In genomic region chr1:131054251-131054650, GRCm38 (mm10) we compare ENCODE assay signal across 28 mouse cellular contexts. TPM values are rescaled to one million over a fixed set of nuclear protein-coding genes. Genes with fewer than 3 reads are reported as not detected.
A peak's percentile ranks its signal among the peaks of the same experiment; 100 is the strongest.
DNase-seq lines count a peak whose midpoint lies in the region; ATAC-seq and TF ChIP-seq lines count a peak whose summit lies in the region.
"Had no signal": no experiment of that assay in that cellular context is flagged by ENCODE, and none has a peak within 500 bp of the region (broad histone marks: within the 10 kb centered on the region; RNA-seq: fewer than 3 reads in every experiment).

No protein-coding gene starts in this region.

- ATAC-seq in forebrain, embryonic 13.5 days: no peak
- ATAC-seq in forebrain, embryonic 11.5 days (replicated peaks; ENCODE audit: low FRiP score): no peak
- no peak for ATAC-seq in midbrain, embryonic 12.5 days (ENCODE audit: low FRiP score, low read depth)
- no peak for ATAC-seq in midbrain, embryonic 14.5 days (ENCODE audit: low FRiP score, low TSS enrichment)
- ATAC-seq: activated CD4-positive, CD25-positive, alpha-beta regulatory T cell, adult 4 months; CD4-positive, CD25-positive, alpha-beta regulatory T cell, adult 4 months; forebrain, postnatal 0 days; Patski had no signal

- no peak overlapping the region for H3K9ac ChIP-seq in forebrain, embryonic 13.5 days
- no peak overlapping the region for H3K9ac ChIP-seq in forebrain, embryonic 11.5 days (ENCODE audit: low read length)
- 0 out of 2 replicates have a peak overlapping the region, but pooled peaks have one; percentile 5 for H3K9ac ChIP-seq in midbrain, embryonic 12.5 days (replicated peaks)
- H3K9ac ChIP-seq in midbrain, embryonic 14.5 days (replicated peaks; ENCODE audit: low read length): no peak overlapping the region
- H3K9ac ChIP-seq: embryonic facial prominence, embryonic 12.5 days; forebrain, embryonic 12.5 days; forebrain, embryonic 15.5 days; forebrain, postnatal 0 days had no signal

- H3K9me3 ChIP-seq in forebrain, embryonic 13.5 days (replicated peaks): no peaks in the 10 kb centered on the region
- H3K9me3 ChIP-seq in forebrain, embryonic 11.5 days (ENCODE audit: control insufficient read depth, low read length): no peaks in the 10 kb centered on the region
- no peaks in the 10 kb centered on the region for H3K9me3 ChIP-seq in midbrain, embryonic 12.5 days
- no peaks in the 10 kb centered on the region for H3K9me3 ChIP-seq in midbrain, embryonic 14.5 days (ENCODE audit: control insufficient read depth, low read length)
- H3K9me3 ChIP-seq: embryonic facial prominence, embryonic 10.5 days; embryonic facial prominence, embryonic 12.5 days; forebrain, embryonic 12.5 days; forebrain, embryonic 15.5 days; G1E had no signal

- no peaks in the 10 kb centered on the region for H3K27me3 ChIP-seq in forebrain, embryonic 13.5 days
- no peaks in the 10 kb centered on the region for H3K27me3 ChIP-seq in forebrain, embryonic 11.5 days (ENCODE audit: control insufficient read depth, insufficient read depth, low read length)
- no peaks in the 10 kb centered on the region for H3K27me3 ChIP-seq in midbrain, embryonic 12.5 days
- no peaks in the 10 kb centered on the region for H3K27me3 ChIP-seq in midbrain, embryonic 14.5 days (ENCODE audit: control insufficient read depth, insufficient read depth, low read length)
- H3K27me3 ChIP-seq: CH12.LX; embryonic facial prominence, embryonic 12.5 days; forebrain, embryonic 12.5 days; forebrain, embryonic 15.5 days; Patski had no signal

- TF ChIP-seq CTCF in layer of hippocampus, adult 2 months (conservative IDR thresholded peaks at IDR 0.05): no peak

- peaks cover 58% of the 10 kb centered on the region for H3K36me3 ChIP-seq in forebrain, embryonic 13.5 days (ENCODE audit: poor library complexity, severe bottlenecking)
- peaks cover 5% of the 10 kb centered on the region; the same call in 1 of the 2 replicates for H3K36me3 ChIP-seq in forebrain, embryonic 11.5 days (ENCODE audit: control insufficient read depth, insufficient read depth, low read length)
- H3K36me3 ChIP-seq in midbrain, embryonic 12.5 days: peaks cover 54% of the 10 kb centered on the region
- peaks cover 48% of the 10 kb centered on the region for H3K36me3 ChIP-seq in midbrain, embryonic 14.5 days (ENCODE audit: control insufficient read depth, insufficient read depth, low read length)

- peak; percentile 12 to 28 for DNase-seq in adrenal gland, adult (ENCODE audit: inconsistent age in 2 of 2, low spot score in 1 of 2)
- no peak for DNase-seq in adrenal gland, postnatal 36 days
- DNase-seq in forebrain, embryonic 11.5 days (ENCODE audit: low spot score): no peak
- no peak for DNase-seq in layer of hippocampus, adult 2 months (ENCODE audit: low spot score in 2 of 2)
- DNase-seq in layer of hippocampus, adult 9-11 months: no peak
- no peak for DNase-seq in midbrain, embryonic 14.5 days
- DNase-seq: adrenal gland, adult 8-10 months; adrenal gland, postnatal 25 days; B cell, adult 2 months; cerebellum, adult 11-12 months; cerebellum, adult 2 months; cerebellum, adult 9-10 months; cerebellum, postnatal 10 days; cerebellum, postnatal 25 days; forebrain, postnatal 0 days had no signal

- H3K4me2 ChIP-seq in forebrain, embryonic 13.5 days: no peak overlapping the region
- no peak overlapping the region for H3K4me2 ChIP-seq in forebrain, embryonic 11.5 days (ENCODE audit: low read depth, low read length, severe bottlenecking)
- H3K4me2 ChIP-seq in midbrain, embryonic 12.5 days (replicated peaks): no peak overlapping the region
- H3K4me2 ChIP-seq in midbrain, embryonic 14.5 days (ENCODE audit: low read length): no peak overlapping the region
- H3K4me2 ChIP-seq: embryonic facial prominence, embryonic 12.5 days; forebrain, embryonic 12.5 days; forebrain, embryonic 15.5 days had no signal

- H3K4me3 ChIP-seq in forebrain, embryonic 13.5 days: no peak overlapping the region
- no peak overlapping the region for H3K4me3 ChIP-seq in forebrain, embryonic 11.5 days (ENCODE audit: low read depth, low read length)
- no peak overlapping the region for H3K4me3 ChIP-seq in layer of hippocampus, adult 2 months
- no peak overlapping the region for H3K4me3 ChIP-seq in midbrain, embryonic 12.5 days
- no peak overlapping the region for H3K4me3 ChIP-seq in midbrain, embryonic 14.5 days (replicated peaks; ENCODE audit: low read depth, low read length)
- H3K4me3 ChIP-seq: embryonic facial prominence, embryonic 10.5 days; embryonic facial prominence, embryonic 12.5 days; forebrain, embryonic 12.5 days; forebrain, embryonic 15.5 days had no signal

- 0 out of 2 replicates have a peak overlapping the region, but pooled peaks have one; percentile 6 for H3K27ac ChIP-seq in forebrain, embryonic 13.5 days
- H3K27ac ChIP-seq in forebrain, embryonic 11.5 days (ENCODE audit: low read depth, low read length): no peak overlapping the region
- peak overlapping the region; percentile 7; the same call in 1 of the 2 replicates for H3K27ac ChIP-seq in layer of hippocampus, adult 2 months
- H3K27ac ChIP-seq in midbrain, embryonic 12.5 days (replicated peaks): no peak overlapping the region
- H3K27ac ChIP-seq in midbrain, embryonic 14.5 days (replicated peaks; ENCODE audit: low read depth, low read length): no peak overlapping the region
- H3K27ac ChIP-seq: embryonic facial prominence, embryonic 12.5 days; forebrain, embryonic 12.5 days; forebrain, embryonic 15.5 days had no signal

- H3K4me1 ChIP-seq in forebrain, embryonic 13.5 days: peaks cover 34% of the 10 kb centered on the region
- peaks cover 3% of the 10 kb centered on the region; the same call in 1 of the 2 replicates for H3K4me1 ChIP-seq in forebrain, embryonic 11.5 days (replicated peaks; ENCODE audit: control insufficient read depth, insufficient read depth, low read length)
- peaks cover 32% of the 10 kb centered on the region for H3K4me1 ChIP-seq in midbrain, embryonic 12.5 days
- 0 out of 2 replicates have a peak, but pooled peaks cover 2% of the 10 kb centered on the region for H3K4me1 ChIP-seq in midbrain, embryonic 14.5 days (ENCODE audit: control insufficient read depth, insufficient read depth, low read length)

- 88% methylated on average over 4 of the region's 4 CpGs for WGBS in forebrain, embryonic 13.5 days
- WGBS in forebrain, embryonic 11.5 days: 91% methylated on average over 4 of the region's 4 CpGs
- 97% methylated on average over 4 of the region's 4 CpGs for WGBS in midbrain, embryonic 12.5 days
- 90% methylated on average over 4 of the region's 4 CpGs for WGBS in midbrain, embryonic 14.5 days

RNA-seq across cellular contexts. Expression of gene Il10, which starts 34.6 kb away (rescaled TPM):
- total RNA-seq in adrenal gland, postnatal 36 days (2021): not detected
- polyA plus RNA-seq in forebrain, embryonic 13.5 days (2015; fragmentation: Nextera tagmentation; extraction: Ambion mirVana): not detected in 2 replicates
- polyA plus RNA-seq in forebrain, embryonic 11.5 days (2014; fragmentation: Nextera tagmentation; extraction: Ambion mirVana): not detected in 2 replicates
- total RNA-seq in layer of hippocampus, adult 2 months (2021): not detected
- polyA plus RNA-seq in midbrain, embryonic 12.5 days (2016; fragmentation: Nextera tagmentation; extraction: Ambion mirVana): not detected in 2 replicates
- polyA plus RNA-seq in midbrain, embryonic 14.5 days (2014; fragmentation: Nextera tagmentation; extraction: Ambion mirVana): not detected in 2 replicates
- total RNA-seq: adrenal gland, postnatal 25 days; forebrain, postnatal 0 days; G1E had no signal
- polyA plus RNA-seq: cerebellum, adult 2 months; cortical plate, adult 2 months; embryonic facial prominence, embryonic 10.5 days; embryonic facial prominence, embryonic 12.5 days; embryonic facial prominence, embryonic 14.5 days; forebrain, embryonic 12.5 days; forebrain, embryonic 15.5 days; forebrain, postnatal 0 days; G1E had no signal

RNA-seq across cellular contexts. Expression of gene Mapkapk2, which starts 43.4 kb away (rescaled TPM):
- total RNA-seq in adrenal gland, postnatal 36 days (2021): 100 to 1,000 TPM; 205 to 213 TPM
- 28.4 and 30.5 TPM in 2 replicates for polyA plus RNA-seq in forebrain, embryonic 13.5 days (2015; fragmentation: Nextera tagmentation; extraction: Ambion mirVana)
- polyA plus RNA-seq in forebrain, embryonic 11.5 days (2014; fragmentation: Nextera tagmentation; extraction: Ambion mirVana): 52.3 and 57.8 TPM in 2 replicates
- 10 to 100 TPM; 28.4 to 29.4 TPM for total RNA-seq in layer of hippocampus, adult 2 months (2021)
- 69.5 and 76.4 TPM in 2 replicates for polyA plus RNA-seq in midbrain, embryonic 12.5 days (2016; fragmentation: Nextera tagmentation; extraction: Ambion mirVana)
- 25.0 and 35.0 TPM in 2 replicates for polyA plus RNA-seq in midbrain, embryonic 14.5 days (2014; fragmentation: Nextera tagmentation; extraction: Ambion mirVana)

Comparison
In these comparisons a context has a peak if more than half of its experiments do, and no peak if none do; other contexts are left out.
1. DNase-seq: peak in adrenal gland, adult (2 of 2); none in adrenal gland, postnatal 36 days (0 of 2), forebrain, embryonic 11.5 days (single experiment), layer of hippocampus, adult 2 months (0 of 2), layer of hippocampus, adult 9-11 months (single experiment) and midbrain, embryonic 14.5 days (single experiment).
2. H3K27ac ChIP-seq: peak in forebrain, embryonic 13.5 days (single experiment) and layer of hippocampus, adult 2 months (single experiment); none in forebrain, embryonic 11.5 days (single experiment), midbrain, embryonic 12.5 days (single experiment) and midbrain, embryonic 14.5 days (single experiment).